Mouse (Mus musculus) cerebral cortex, adult 2 months (tissue): Measurements from ENCODE around the gene Nfkbie.

ENCODE experiments used
- WGBS: fragments of 180-500 bp; shearing (Covaris S2); methylation state at CpG from one replicate; pipeline ENCODE4 v1.1.7; 2018; 5-methylcytosine and 5-hydroxymethylcytosine counted together

The Nfkbie gene

GRCm38 (mm10) chr17:45559732-45560525 lies 4.4 kb downstream of the Nfkbie start:
- 95% methylated on average over 15 of the region's 15 CpGs for WGBS

DNA sequence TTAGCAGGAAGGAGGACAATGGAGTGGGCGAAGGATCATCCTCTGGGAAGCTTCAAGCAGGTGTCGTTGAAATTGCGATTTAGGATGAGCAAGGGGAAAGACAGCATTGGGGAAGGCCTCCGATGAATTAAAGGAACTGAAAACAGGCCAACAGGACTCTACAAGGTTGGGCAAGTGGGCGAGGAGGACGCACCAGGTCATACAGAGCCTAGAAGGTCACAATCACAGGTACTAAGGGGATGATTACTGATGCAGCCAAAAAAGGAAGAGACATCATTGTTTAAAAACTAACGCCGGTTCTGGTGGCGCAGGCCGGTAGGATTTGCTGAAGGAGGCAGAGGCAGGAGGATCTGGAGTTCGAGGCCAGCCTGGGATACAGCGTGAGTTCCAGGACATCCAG lies 7.7 kb downstream of the Nfkbie start:
- WGBS, result 77% methylated on average over 12 of the region's 12 CpGs

DNA sequence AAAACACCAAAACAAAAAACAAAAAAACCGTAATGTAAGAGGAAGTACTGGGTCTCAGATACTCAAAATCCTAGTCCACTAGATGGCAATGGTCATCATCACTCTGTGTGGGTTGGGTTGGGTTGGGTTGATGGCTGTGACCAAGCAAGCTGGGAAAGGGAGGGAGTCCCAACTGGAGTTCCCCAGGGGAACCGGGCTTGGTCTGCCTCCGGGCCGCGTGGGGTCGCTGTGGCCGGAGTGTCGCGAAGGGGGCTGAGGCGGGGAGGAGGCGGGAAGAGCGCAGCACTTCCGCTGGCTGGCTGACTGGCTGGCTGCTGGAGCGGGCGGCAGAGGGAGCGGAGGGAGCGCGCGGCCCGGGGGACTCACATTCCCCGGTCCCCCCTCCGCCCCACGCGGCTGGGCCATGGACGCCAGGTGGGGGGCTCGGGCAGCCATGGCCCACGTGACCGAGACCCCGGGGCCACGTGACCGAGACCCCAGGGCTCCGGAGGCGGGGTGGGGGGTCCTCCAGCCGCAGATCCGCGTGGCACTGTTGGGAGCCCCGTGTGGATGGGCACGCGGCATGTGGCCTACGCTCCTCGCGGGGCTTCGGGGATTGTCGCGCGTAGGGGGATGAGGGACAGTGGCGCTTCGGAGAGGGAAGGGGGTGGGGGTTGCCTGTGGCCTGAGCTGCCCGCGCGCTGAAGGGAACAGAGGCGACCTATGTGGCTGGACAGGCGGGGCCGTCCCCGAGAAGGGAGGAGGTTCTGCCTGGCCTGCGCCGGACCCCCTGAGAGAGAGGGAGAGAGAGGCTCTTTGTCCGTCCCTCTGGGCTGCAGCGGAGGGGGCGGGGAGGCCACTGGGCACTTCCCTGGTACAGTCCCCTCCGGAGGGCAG lies 8.4 kb downstream of the Nfkbie start, which contains the start of gene Slc35b2:
Gene Slc35b2, plus strand, starts transcription at position 220 of the 876 bp plus-strand sequence.
- 2% methylated on average over 59 of the region's 61 CpGs for WGBS

- 11% methylated on average over 18 of the region's 18 CpGs for WGBS
These were observed 9.1 kb downstream of the Nfkbie start for GRCm38 (mm10) chr17:45564531-45565084.

DNA sequence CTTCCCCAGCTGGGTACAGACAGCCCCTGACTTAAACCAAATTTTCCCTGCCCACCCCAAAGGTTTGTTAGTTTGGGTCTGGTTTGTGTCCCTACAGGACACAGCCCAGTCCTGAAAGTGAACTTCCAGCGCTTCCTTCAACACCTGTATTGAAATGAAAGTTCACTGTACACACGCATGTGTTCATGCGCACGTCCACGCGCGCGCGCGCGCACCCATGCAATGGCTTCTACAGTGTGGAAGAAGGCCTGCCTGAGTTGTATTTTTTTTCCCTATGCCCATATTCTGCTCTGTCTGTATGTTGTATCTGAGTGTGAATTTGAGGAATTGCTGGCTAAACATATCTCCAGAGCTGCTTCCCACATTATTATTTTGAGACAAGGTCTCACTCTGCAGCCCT lies 9.6 kb downstream of the Nfkbie start:
- 92% methylated on average over 11 of the region's 11 CpGs for WGBS

GRCm38 (mm10) chr17:45566031-45566359 lies 10.5 kb downstream of the Nfkbie start:
- whole genome bisulfite sequencing, result 84% methylated on average over 1 of the region's 1 CpGs

DNA sequence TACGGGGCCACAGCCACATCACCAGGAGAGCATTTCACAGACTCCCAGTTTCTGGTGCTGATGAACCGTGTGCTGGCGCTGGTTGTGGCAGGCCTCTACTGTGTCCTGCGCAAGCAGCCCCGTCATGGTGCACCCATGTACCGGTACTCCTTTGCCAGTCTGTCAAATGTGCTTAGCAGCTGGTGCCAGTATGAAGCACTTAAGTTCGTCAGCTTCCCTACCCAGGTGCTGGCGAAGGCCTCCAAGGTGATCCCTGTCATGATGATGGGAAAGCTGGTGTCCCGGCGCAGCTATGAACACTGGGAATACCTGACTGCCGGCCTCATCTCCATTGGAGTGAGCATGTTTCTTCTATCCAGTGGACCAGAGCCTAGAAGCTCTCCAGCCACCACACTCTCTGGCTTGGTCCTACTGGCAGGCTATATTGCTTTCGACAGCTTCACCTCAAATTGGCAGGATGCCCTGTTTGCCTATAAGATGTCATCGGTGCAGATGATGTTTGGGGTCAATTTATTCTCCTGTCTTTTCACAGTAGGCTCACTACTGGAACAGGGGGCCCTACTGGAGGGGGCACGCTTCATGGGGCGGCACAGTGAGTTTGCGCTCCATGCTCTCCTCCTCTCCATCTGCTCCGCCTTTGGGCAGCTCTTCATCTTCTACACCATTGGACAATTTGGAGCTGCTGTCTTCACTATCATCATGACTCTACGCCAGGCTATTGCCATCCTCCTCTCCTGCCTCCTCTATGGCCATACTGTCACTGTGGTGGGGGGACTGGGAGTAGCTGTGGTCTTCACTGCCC lies 11.1 kb downstream of the Nfkbie start:
- WGBS, result 44% methylated on average over 18 of the region's 18 CpGs

DNA sequence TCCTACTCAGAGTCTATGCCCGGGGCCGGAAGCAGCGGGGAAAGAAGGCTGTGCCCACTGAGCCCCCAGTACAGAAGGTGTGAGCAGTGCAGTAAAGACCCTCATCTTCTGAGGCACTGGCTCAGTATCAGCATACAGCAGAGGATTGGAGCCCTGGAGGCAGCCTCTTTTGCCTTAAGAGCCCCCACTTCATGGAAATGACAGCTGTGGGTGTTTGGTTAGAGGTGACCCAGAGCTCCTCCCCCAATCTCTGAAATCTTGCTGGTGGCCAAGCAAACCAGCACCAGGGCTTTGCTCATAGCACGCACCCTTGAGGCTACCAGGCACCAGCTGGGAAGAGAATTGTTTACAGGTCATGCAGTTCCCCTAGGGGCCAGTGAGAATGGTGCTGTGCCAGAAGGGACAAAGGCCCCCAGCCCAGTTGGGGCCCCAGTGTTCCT lies 11.7 kb downstream of the Nfkbie start:
- 25% methylated on average over 4 of the region's 4 CpGs for WGBS

- WGBS, result 75% methylated on average over 12 of the region's 12 CpGs
These were observed 13.5 kb downstream of the Nfkbie start for GRCm38 (mm10) chr17:45568990-45569389.

DNA sequence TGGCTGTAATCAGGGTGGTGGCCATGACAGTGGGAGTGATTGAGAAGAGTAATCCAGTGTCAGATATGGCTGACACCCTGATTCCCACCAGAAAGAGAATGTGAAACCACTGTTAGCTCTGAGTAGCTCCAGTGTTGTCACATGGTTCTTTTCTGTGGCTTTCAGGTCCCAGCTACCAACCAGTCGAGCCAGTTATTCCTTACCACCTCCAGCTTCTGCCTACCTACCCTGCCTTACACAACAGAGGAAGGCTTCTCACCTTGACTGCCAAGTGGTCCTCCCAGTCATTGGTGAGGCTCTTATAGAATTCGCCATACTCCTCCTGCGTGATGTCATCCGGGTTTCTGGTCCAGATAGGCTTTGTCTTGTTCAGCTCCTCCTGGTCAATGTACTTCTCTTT lies 14.5 kb downstream of the Nfkbie start:
- 52% methylated on average over 4 of the region's 4 CpGs for WGBS

DNA sequence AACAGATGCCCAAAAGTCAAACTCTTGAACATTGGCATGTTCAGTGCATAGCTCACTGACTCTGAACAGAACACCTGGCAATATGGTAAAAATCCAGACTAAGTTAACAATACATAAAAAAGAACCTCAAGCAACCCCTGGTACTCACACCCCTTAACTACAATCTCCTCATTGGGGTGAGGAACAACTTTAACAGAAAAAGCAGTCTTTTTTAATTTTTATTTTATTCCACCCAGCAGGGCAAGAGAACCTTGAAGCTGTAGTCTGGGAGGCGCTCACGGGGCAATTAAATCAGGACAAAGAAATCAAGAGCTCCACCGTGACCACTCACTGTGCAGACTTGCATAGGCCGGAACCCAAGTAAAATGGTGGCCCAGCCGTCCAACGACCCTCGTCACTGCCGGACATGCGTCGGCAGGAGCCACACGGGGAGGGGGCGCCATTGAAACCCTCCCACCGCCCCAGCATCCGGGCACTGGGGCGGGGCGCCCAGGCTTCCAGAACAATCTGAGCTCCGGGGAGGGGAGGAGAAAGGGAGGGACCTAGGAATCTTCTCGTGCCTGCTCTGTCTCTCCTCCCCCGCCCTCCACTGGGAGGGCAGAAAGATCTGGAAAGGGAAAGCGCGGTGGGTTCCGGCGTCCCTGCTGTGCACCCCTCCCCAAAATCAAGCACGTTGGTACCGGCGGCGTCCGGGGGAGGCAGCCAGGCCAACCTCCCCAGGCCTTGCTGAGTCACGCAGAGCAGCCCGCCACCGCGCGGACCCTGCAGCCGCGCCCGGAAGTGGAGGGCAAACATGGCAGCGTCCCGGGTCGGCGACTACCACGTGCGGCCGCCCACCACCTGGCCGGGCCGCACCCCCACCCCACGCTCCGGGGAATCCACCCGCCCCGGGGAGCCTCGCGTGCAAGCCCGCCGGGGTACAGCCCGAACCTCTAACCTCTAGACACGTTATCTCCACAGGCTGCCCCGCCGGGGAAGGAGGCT lies 16.9 kb downstream of the Nfkbie start:
- WGBS, result under 1% methylated on average over 57 of the region's 57 CpGs

- under 1% methylated on average over 41 of the region's 41 CpGs for WGBS
These were observed 17.7 kb downstream of the Nfkbie start, which contains the start of gene Hsp90ab1 for GRCm38 (mm10) chr17:45573087-45573779. Gene Hsp90ab1 (minus strand): TSS chr17:45573271.

DNA sequence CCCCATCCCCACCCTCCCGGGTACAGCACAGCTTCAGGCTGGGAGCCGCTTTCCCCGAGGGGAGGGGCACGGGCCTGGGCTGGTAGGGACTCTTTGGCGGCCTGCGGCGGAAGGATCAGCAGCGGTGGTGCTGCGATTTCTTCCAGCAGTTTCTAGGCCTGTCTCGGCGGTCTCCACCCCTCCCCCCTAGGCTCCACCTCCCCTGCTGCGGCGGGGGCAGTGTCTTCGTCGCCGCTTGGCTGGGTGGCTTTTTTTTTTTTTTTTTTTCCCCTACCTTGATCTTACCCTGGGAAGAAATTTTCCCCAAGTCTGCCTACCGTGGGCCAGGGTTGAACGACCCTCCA lies 18.2 kb downstream of the Nfkbie start:
- under 1% methylated on average over 18 of the region's 18 CpGs for WGBS

GRCm38 (mm10) chr17:45574129-45574761 lies 18.7 kb downstream of the Nfkbie start:
- WGBS, result 2% methylated on average over 17 of the region's 17 CpGs

DNA sequence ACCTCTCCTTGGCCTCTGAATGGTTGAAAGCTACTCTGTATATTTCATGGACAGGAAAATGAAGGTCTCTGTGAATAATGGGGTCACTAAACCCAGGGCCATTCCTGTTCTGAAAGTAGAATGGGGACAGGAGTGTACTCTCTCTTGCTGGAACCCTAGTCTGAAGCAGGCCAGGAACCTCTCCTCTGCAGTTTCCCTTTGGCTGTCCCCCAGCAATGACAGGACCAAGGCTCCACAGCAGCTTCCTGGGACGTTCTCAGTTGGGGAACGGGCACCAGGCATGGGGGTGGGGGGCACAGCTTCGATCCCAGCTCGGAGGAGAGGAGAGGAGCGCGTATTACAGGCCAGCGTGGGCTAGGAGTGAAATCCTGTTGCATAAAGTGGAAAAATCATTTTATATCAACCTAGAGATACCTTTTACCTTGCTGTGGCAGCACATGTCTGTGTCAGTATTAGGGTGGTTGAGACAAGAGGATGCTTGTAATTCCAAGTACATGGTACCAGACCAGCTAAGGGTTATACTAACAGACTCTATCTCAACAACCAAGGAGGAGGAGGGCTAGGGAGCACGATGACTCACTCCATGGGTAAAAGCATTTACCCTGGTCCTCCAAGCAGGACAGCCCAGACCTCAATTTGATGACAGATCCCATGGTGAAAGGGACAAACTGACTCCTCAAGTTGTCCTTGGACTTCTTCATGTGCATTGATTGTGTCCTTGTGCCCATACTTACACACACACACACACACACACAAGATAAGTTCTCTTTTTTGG lies 19.8 kb downstream of the Nfkbie start:
- WGBS, result 89% methylated on average over 8 of the region's 8 CpGs

DNA sequence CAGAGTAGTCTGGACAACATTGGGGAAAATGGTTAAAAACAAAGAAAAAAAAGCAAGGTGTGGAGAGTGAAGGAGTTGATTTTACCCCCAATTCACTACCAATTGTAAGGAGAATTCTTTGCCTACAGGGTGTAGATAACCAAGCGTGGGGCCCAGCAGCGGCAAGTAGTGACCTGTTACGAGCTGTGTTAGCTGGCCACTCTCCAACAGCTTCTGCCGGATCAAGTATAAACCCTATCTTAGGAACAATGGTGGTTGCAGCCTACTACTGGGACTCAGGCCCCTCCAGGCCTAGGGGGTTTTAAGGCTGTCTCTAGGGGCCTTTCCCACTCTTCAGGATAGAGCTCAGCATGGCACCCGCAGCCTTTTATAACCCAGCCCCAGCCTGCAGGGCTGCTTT lies 22.7 kb downstream of the Nfkbie start:
- 72% methylated on average over 5 of the region's 5 CpGs for WGBS

DNA sequence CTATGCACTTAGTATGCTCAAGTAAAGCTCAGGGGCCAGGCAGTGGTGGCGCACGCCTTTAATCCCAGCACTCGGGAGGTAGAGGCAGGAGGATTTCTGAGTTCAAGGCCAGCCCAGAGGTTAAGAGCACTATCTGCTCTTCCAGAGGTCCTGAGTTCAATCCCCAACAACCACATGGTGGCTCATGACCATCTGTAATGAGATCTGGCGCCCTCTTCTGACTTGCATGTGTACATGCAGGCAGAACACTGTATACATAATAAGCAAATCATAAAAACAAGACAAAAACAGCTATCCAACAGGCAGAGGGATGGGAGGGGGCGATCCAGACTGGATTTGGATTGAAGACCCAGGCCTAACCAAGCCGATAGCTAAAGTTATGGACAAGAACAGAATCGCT lies 23.3 kb downstream of the Nfkbie start:
- 79% methylated on average over 7 of the region's 7 CpGs for WGBS

DNA sequence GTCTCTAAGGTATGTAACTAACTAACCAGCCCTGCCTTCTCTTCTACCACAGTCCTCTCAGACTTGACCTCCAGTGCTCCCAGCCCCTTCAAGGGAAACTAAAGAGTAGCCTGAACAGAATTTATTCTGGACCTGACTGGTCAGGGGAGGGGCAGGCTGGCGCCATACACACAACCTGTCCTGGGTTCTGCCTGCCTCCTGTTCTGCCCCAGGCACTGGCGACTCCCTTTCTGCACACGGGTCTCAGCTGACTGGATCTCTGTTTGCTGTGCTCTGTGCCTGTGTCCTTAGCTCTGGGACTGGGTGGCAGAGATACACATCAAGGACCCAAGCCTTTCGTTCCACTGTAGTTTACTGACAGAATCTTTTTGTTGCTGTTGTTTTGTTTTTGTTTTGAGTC lies 24.1 kb downstream of the Nfkbie start:
- 91% methylated on average over 4 of the region's 4 CpGs for WGBS
